Mouse (Mus musculus) kidney, embryonic 14.5 days (tissue): ENCODE results near the gene Ubxn4. TPM values are rescaled to one million over a fixed set of nuclear protein-coding genes. Genes with fewer than 3 reads are reported as not detected.

Experiments used
- ATAC-seq: fragments of 200-750 bp; cut with Nextera tagmentation; 2 replicates; pipeline ENCODE4 v1.8.0; 2017; ENCODE audit warnings: moderate number of reproducible peaks, mild to moderate bottlenecking, moderate TSS enrichment, moderate library complexity; ENCODE audit not compliant: low FRiP score, low TSS enrichment
- H3K27ac ChIP-seq: fragments of 300-500 bp; sonication (generic); 2 replicates; pipeline ENCODE4 v1.5.1; 2014; ENCODE audit warnings: low read depth, mild to moderate bottlenecking, low read length, moderate library complexity, mixed read lengths
- H3K27me3 ChIP-seq: fragments of 300-500 bp; sonication (generic); 2 replicates; pipeline ENCODE4 v1.6.1; 2014; ENCODE audit warnings: mild to moderate bottlenecking, low read length; ENCODE audit not compliant: control insufficient read depth, insufficient read depth
- H3K36me3 ChIP-seq: fragments of 300-500 bp; sonication (generic); 2 replicates; pipeline ENCODE4 v1.6.1; 2014; ENCODE audit warnings: low read length, mixed read lengths; ENCODE audit not compliant: control insufficient read depth, insufficient read depth
- H3K4me1 ChIP-seq: fragments of 300-500 bp; sonication (generic); 2 replicates; pipeline ENCODE4 v1.6.1; 2014; ENCODE audit warnings: low read length, mixed read lengths; ENCODE audit not compliant: control insufficient read depth, insufficient read depth
- H3K4me2 ChIP-seq: fragments of 300-500 bp; sonication (generic); replicated peaks from 2 replicates; pipeline ENCODE4 v1.6.1; 2014; ENCODE audit warnings: low read depth, mild to moderate bottlenecking, low read length
- H3K4me3 ChIP-seq: fragments of 300-500 bp; sonication (generic); 2 replicates; pipeline ENCODE4 v1.5.1; 2014; ENCODE audit warnings: mild to moderate bottlenecking, low read length
- H3K9ac ChIP-seq: fragments of 300-500 bp; sonication (generic); 2 replicates; pipeline ENCODE4 v1.6.1; 2014; ENCODE audit warnings: low read depth, mild to moderate bottlenecking, low read length, moderate library complexity
- H3K9me3 ChIP-seq: fragments of 300-500 bp; sonication (generic); 2 replicates; pipeline ENCODE4 v1.6.1; 2016; ENCODE audit warnings: low read length; ENCODE audit not compliant: control insufficient read depth
- WGBS: fragments of 180-500 bp; shearing (Covaris S2); extraction: QIAGEN DNeasy Blood & Tissue Kit; methylation state at CpG from one replicate; pipeline ENCODE4 v1.1.7; 2014; 5-methylcytosine and 5-hydroxymethylcytosine counted together
- polyA plus RNA-seq: library from polyadenylated mRNA; unstranded; fragments of >200 nt; fragmentation: Nextera tagmentation; extraction: Ambion mirVana; gene quantifications from 2 replicates; pipeline ENCODE4 v1.2.1, GENCODE M21; 2014

The Ubxn4 gene
- polyA plus RNA-seq: 56.4 and 60.9 TPM in 2 replicates

DNA sequence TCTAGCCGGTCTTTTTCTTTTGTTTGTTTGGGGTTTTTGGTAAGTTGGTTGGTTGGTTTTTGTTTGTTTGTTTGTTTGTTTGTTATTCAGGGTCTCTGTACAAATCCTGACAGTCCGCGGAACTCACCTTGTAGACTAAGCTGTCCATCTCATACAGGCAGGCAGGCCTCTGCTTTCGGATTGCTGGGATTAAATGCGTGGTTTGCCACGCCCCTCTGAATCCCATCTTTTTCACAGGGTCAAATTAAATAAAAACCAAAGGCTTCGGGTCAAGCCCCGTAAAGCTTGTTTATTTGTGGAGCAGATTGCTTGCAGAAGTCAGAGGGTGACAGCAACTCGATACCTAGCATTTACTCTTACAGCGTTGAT lies at the start of gene Ubxn4:
Ubxn4 (plus strand) TSS at position 338 of the 369 bp plus-strand sequence.
- WGBS: 10% methylated on average over 10 of the region's 10 CpGs
- H3K4me2 ChIP-seq: peak within 1 kb of the TSS; percentile 89
- peak within 1 kb of the TSS; percentile 81 for H3K4me3 ChIP-seq
- H3K36me3 ChIP-seq: no peaks in the 10 kb centered on the region; the same call in 1 of the 2 replicates
- no peaks in the 10 kb centered on the region for H3K27me3 ChIP-seq
- H3K9me3 ChIP-seq: no peaks in the 10 kb centered on the region
- H3K27ac ChIP-seq: peak within 1 kb of the TSS; percentile 77
- peak; percentile 32 for ATAC-seq
- peaks cover 13% of the 10 kb centered on the region; the same call in 1 of the 2 replicates for H3K4me1 ChIP-seq
- peak within 1 kb of the TSS; percentile 76 for H3K9ac ChIP-seq

- H3K4me1 ChIP-seq: no peaks in the 10 kb centered on the region
- peaks cover 42% of the 10 kb centered on the region for H3K36me3 ChIP-seq
- H3K27me3 ChIP-seq: no peaks in the 10 kb centered on the region
- no peaks in the 10 kb centered on the region for H3K9me3 ChIP-seq
- H3K4me2 ChIP-seq: no peak overlapping the region
- no peak overlapping the region for H3K9ac ChIP-seq
- WGBS: 49% methylated on average over 2 of the region's 2 CpGs
- H3K27ac ChIP-seq: no peak overlapping the region
- no peak for ATAC-seq
- no peak overlapping the region for H3K4me3 ChIP-seq
Observed at GRCm38 (mm10) chr1:128194011-128194410, 49.8 kb upstream of the Ubxn4 start.

DNA sequence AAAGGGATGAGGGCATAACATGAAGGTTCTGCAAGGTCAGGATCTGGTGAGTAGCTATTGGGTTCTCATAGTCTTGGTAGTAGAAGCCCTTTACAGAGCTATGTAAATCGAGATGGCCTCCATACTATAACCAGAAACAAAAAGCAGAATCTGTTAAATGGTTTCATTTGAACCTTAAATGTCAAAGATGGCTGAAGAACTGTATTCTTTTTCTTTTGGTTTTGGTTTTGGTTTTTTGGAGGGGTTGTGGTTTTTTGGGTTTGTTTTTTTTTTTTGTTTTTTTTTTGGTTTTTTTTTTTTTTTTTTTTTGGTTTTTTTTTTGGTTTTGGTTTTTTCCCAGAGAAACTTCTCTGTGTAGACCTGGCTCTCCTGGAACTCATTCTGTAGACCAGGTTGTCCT lies 46.4 kb upstream of the Ubxn4 start:
- Histone ChIP-seq H3K4me2 (no peak overlapping the region), H3K36me3 (peaks cover 41% of the 10 kb centered on the region), H3K27me3 (no peaks in the 10 kb centered on the region), H3K4me1 (no peaks in the 10 kb centered on the region), H3K9me3 (no peaks in the 10 kb centered on the region), H3K4me3 (no peak overlapping the region), H3K27ac (no peak overlapping the region), H3K9ac (no peak overlapping the region)
- 95% methylated on average over 1 of the region's 1 CpGs for WGBS
- no peak for ATAC-seq

- no peak overlapping the region for H3K9ac ChIP-seq
- ATAC-seq: no peak
- no peak overlapping the region for H3K4me3 ChIP-seq
- no peak overlapping the region for H3K4me2 ChIP-seq
- 90% methylated on average over 5 of the region's 5 CpGs for WGBS
- H3K9me3 ChIP-seq: no peaks in the 10 kb centered on the region
- H3K4me1 ChIP-seq: no peaks in the 10 kb centered on the region
- no peaks in the 10 kb centered on the region for H3K27me3 ChIP-seq
- H3K36me3 ChIP-seq: peaks cover 41% of the 10 kb centered on the region
- no peak overlapping the region for H3K27ac ChIP-seq
Observed at GRCm38 (mm10) chr1:128213261-128213660, 30.5 kb upstream of the Ubxn4 start.

- no peaks in the 10 kb centered on the region for H3K4me1 ChIP-seq
- H3K27ac ChIP-seq: no peak overlapping the region
- H3K27me3 ChIP-seq: no peaks in the 10 kb centered on the region
- H3K9me3 ChIP-seq: no peaks in the 10 kb centered on the region
- 95% methylated on average over 2 of the region's 2 CpGs for WGBS
- H3K4me2 ChIP-seq: no peak overlapping the region
- no peak for ATAC-seq
- H3K36me3 ChIP-seq: peaks cover 41% of the 10 kb centered on the region; the same call in 1 of the 2 replicates
- H3K9ac ChIP-seq: no peak overlapping the region
- H3K4me3 ChIP-seq: no peak overlapping the region
Observed at GRCm38 (mm10) chr1:128221886-128222285, 21.9 kb upstream of the Ubxn4 start.

- Histone ChIP-seq H3K4me1 (no peaks in the 10 kb centered on the region), H3K9ac (no peak overlapping the region), H3K9me3 (no peaks in the 10 kb centered on the region), H3K27me3 (no peaks in the 10 kb centered on the region), H3K4me2 (no peak overlapping the region), H3K4me3 (no peak overlapping the region), H3K36me3 (peaks cover 40% of the 10 kb centered on the region; the same call in 1 of the 2 replicates), H3K27ac (no peak overlapping the region)
- no peak for ATAC-seq
- WGBS: 82% methylated on average over 1 of the region's 1 CpGs
Observed at GRCm38 (mm10) chr1:128223304-128223703, 20.5 kb upstream of the Ubxn4 start.

- Histone ChIP-seq H3K36me3 (peaks cover 48% of the 10 kb centered on the region), H3K4me1 (no peaks in the 10 kb centered on the region), H3K9ac (no peak overlapping the region), H3K4me2 (no peak overlapping the region), H3K27ac (no peak overlapping the region), H3K27me3 (no peaks in the 10 kb centered on the region), H3K4me3 (no peak overlapping the region), H3K9me3 (no peaks in the 10 kb centered on the region)
- 95% methylated on average over 4 of the region's 4 CpGs for WGBS
- ATAC-seq: no peak
Observed at GRCm38 (mm10) chr1:128235181-128235580, 8.6 kb upstream of the Ubxn4 start.

DNA sequence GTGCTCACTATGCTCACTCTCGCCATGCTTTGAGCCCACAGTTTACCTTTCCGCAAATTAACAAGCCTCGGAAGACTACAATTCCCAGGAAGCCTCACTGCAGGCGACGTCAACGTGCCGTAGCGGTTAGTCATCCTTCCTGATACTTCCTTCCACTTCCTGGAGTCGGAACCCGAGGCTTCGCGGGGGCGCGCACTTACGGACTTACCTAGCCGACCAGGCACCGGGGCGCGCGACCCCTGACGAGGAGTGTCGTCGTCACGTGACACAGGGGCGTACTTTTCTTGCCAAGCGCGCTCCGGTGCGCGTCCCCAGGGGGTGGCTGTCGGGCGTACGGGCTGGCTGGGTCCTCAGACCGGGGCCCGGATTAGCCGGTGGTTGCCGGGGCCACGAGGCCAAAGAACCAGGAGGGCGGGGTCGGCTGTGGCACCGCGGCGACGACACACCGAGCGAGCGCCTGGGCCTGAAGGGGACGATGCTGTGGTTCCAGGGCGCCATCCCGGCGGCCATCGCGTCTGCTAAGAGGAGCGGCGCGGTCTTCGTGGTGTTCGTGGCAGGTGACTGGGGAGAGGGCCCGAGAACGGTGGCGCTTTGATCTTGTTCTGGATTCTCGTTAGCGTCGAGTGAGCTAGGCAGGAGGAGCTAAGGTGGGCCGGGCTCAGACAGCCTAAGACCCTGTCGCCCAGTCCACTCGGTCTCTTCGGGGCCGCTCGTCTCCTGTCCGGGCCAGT lies 397 bp downstream of the Ubxn4 start:
- Histone ChIP-seq H3K4me3 (peak overlapping the region; percentile 81), H3K9me3 (no peaks in the 10 kb centered on the region), H3K4me2 (peak overlapping the region; percentile 89), H3K9ac (peak overlapping the region; percentile 76), H3K4me1 (peaks cover 13% of the 10 kb centered on the region; the same call in 1 of the 2 replicates), H3K27ac (peak overlapping the region; percentile 77), H3K36me3 (no peaks in the 10 kb centered on the region), H3K27me3 (no peaks in the 10 kb centered on the region)
- peak; percentile 97 for ATAC-seq
- under 1% methylated on average over 69 of the region's 71 CpGs for WGBS

- no peaks in the 10 kb centered on the region for H3K9me3 ChIP-seq
- H3K9ac ChIP-seq: peak overlapping the region; percentile 76
- peak overlapping the region; percentile 77 for H3K27ac ChIP-seq
- H3K4me2 ChIP-seq: peak overlapping the region; percentile 89
- H3K27me3 ChIP-seq: no peaks in the 10 kb centered on the region
- 1% methylated on average over 19 of the region's 19 CpGs for WGBS
- no peaks in the 10 kb centered on the region for H3K36me3 ChIP-seq
- peak; percentile 42; the same call in 1 of the 2 replicates for ATAC-seq
- H3K4me3 ChIP-seq: peak overlapping the region; percentile 81
- peaks cover 13% of the 10 kb centered on the region; the same call in 1 of the 2 replicates for H3K4me1 ChIP-seq
Observed at GRCm38 (mm10) chr1:128244727-128245355, 1.1 kb downstream of the Ubxn4 start.
